Mouse (Mus musculus) intestine, postnatal 0 days (tissue): Measurements from ENCODE around the gene Psmd8. TPM values are rescaled to one million over a fixed set of nuclear protein-coding genes. Genes with fewer than 3 reads are reported as not detected.

Experiments used
- ATAC-seq: fragments of 200-750 bp; cut with Nextera tagmentation; 2 replicates; pipeline ENCODE4 v1.8.0; 2017; ENCODE audit warnings: mild to moderate bottlenecking, moderate TSS enrichment, moderate library complexity
- H3K27ac ChIP-seq: fragments of 300-500 bp; sonication (generic); 2 replicates; pipeline ENCODE4 v1.5.1; 2014; ENCODE audit warnings: mild to moderate bottlenecking, low read depth, low read length, moderate library complexity
- H3K27me3 ChIP-seq: fragments of 300-500 bp; sonication (generic); replicated peaks from 2 replicates; pipeline ENCODE4 v1.6.1; 2014; ENCODE audit warnings: low read length, mixed read lengths; ENCODE audit not compliant: control insufficient read depth, insufficient read depth
- H3K36me3 ChIP-seq: fragments of 300-500 bp; sonication (generic); 2 replicates; pipeline ENCODE4 v1.6.1; 2014; ENCODE audit warnings: mild to moderate bottlenecking, moderate library complexity; ENCODE audit not compliant: control insufficient read depth, insufficient read depth
- H3K4me1 ChIP-seq: fragments of 300-500 bp; sonication (generic); replicated peaks from 2 replicates; pipeline ENCODE4 v1.6.1; 2014; ENCODE audit warnings: antibody characterized with exemption, low read length, mixed read lengths; ENCODE audit not compliant: control insufficient read depth, insufficient read depth
- H3K4me2 ChIP-seq: fragments of 300-500 bp; sonication (generic); replicated peaks from 2 replicates; pipeline ENCODE4 v1.6.1; 2014; ENCODE audit warnings: low read depth, mild to moderate bottlenecking, moderate library complexity
- H3K4me3 ChIP-seq: fragments of 300-500 bp; sonication (generic); 2 replicates; pipeline ENCODE4 v1.5.1; 2014; ENCODE audit warnings: low read depth, low read length
- H3K9ac ChIP-seq: fragments of 300-500 bp; sonication (generic); 2 replicates; pipeline ENCODE4 v1.6.1; 2014; ENCODE audit warnings: mild to moderate bottlenecking, low read depth, low read length
- H3K9me3 ChIP-seq: fragments of 300-500 bp; sonication (generic); 2 replicates; pipeline ENCODE4 v1.6.1; 2016; ENCODE audit warnings: mixed run types; ENCODE audit not compliant: control insufficient read depth
- CTCF ChIP-seq: sonication (generic); IDR thresholded peaks from 2 replicates; pipeline ENCODE4 v1.5.1; 2016; ENCODE audit warnings: low read depth, mild to moderate bottlenecking, control low read depth, antibody characterized with exemption, moderate library complexity
- WGBS: fragments of 180-500 bp; shearing (Covaris S2); extraction: QIAGEN DNeasy Blood & Tissue Kit; methylation state at CpG from one replicate; pipeline ENCODE4 v1.1.7; 2014; 5-methylcytosine and 5-hydroxymethylcytosine counted together
- polyA plus RNA-seq: library from polyadenylated mRNA; unstranded; fragments of >200 nt; fragmentation: Nextera tagmentation; extraction: Ambion mirVana; gene quantifications from 2 replicates; pipeline ENCODE4 v1.2.1, GENCODE M21; 2015

Psmd8 gene
- polyA plus RNA-seq, 1 experiment from 2014 or later = 209 TPM

DNA sequence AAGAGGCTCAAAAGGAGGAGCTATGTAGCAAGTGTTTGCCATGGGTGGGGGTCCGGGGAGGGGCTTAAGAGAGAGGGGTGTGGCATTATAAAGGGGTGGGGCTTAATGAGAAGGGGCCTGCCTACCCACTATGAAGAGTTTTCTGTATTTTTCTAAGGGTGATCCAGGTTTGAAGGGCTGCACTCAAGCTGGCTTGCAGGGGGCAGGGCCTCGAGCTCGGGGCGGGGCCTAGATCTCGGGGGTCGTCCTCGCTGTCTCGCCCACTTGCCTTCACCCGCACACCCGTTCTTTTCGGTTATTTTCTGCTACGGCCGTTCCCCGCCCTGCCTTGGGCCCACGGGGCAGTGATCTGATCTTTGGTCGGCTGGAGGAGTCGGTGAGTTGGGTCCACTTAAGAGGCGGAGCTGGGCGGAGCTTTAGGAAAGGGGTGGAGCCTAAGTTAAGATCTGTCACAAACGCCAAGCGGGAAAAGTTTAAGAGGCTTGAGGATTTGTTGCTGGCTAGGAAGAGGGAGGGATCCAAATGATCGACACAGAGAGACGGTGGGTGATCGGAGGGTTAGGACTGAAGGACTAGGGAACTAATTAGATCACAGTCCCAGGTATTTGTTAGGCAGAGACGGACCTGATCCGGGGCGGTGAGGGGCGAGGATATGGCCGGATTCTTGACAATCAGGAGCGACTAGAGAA is 10.3 kb downstream of the Psmd8 start, which contains the start of the genes Ggn and Spred3:
TSS of gene Ggn (plus strand) at position 145 of the 689 bp plus-strand sequence.
TSS of gene Spred3 (minus strand) at position 346 of the 689 bp plus-strand sequence.
- H3K4me3 ChIP-seq = peak within 1 kb of the TSS; percentile 53
- TF ChIP-seq CTCF = 0 out of 2 replicates have a peak, but pooled peaks have one; percentile 13
- H3K4me1 ChIP-seq = 0 out of 2 replicates have a peak, but pooled peaks cover 4% of the 10 kb centered on the region
- H3K27ac ChIP-seq = no peak within 1 kb of the TSS
- under 1% methylated on average over 30 of the region's 30 CpGs for WGBS
- H3K27me3 ChIP-seq = peaks cover 27% of the 10 kb centered on the region
- H3K9ac ChIP-seq = peak within 1 kb of the TSS; percentile 41
- H3K9me3 ChIP-seq = no peaks in the 10 kb centered on the region
- peak; percentile 64 for ATAC-seq
- peaks cover 27% of the 10 kb centered on the region for H3K36me3 ChIP-seq
- peak within 1 kb of the TSS; percentile 71 for H3K4me2 ChIP-seq

DNA sequence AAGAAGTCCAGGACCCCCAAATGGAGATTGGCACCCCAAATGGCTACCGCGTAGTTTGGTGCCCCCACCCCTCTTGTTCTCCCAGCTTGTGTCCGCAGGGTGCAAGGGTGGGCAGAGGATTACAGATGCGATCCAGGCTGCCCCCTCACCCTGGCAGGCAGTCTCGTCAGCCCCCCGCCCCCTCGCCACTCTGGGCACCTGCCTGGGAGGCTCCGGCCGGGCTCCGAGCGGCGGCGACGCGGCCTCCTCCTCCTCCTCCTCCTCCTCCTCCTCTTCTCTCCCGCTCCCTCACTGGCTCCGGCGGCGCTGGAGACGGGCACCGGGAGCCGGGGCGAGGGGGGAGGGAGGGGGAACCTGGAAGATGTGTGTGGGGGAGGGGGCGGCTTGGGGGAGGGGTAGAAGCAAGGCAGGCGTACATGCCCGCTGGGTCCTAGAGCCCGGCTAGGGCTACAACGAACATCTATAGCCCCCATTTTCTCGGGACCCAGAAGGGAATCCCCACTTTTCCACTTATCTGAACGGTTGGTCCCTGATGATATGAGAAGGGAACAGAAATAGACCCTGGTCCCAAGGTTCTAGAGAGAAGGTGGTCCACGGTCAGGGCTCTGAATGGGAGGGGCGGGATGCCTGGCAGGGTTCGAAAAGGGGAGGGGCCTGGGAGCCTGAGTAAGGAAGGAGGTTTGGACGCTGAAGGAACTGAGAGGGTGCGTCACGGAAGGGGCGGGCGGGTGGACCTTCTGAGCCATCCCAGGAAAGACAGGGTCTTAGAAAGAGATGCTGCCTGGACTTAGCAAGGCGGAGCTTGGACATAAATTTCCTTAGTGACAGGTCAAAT is 11.1 kb downstream of the Psmd8 start:
- Histone ChIP-seq H3K4me3 (peak overlapping the region; percentile 53), H3K9ac (peak overlapping the region; percentile 41; the same call in 1 of the 2 replicates), H3K4me1 (0 out of 2 replicates have a peak, but pooled peaks cover 4% of the 10 kb centered on the region), H3K27me3 (peaks cover 27% of the 10 kb centered on the region), H3K9me3 (no peaks in the 10 kb centered on the region), H3K27ac (no peak overlapping the region), H3K36me3 (peaks cover 20% of the 10 kb centered on the region), H3K4me2 (peak overlapping the region; percentile 71)
- peak; percentile 39 for ATAC-seq
- TF ChIP-seq CTCF = no peak
- under 1% methylated on average over 35 of the region's 39 CpGs for WGBS

GRCm38 (mm10) chr7:29168791-29169230 is 11.7 kb downstream of the Psmd8 start:
- Histone ChIP-seq H3K4me3 (peak overlapping the region; percentile 53), H3K4me1 (0 out of 2 replicates have a peak, but pooled peaks cover 4% of the 10 kb centered on the region), H3K27me3 (peaks cover 27% of the 10 kb centered on the region), H3K4me2 (peak overlapping the region; percentile 71), H3K9me3 (no peaks in the 10 kb centered on the region), H3K27ac (no peak overlapping the region), H3K36me3 (peaks cover 13% of the 10 kb centered on the region), H3K9ac (0 out of 2 replicates have a peak overlapping the region, but pooled peaks have one; percentile 26)
- ATAC-seq = no peak
- WGBS = 1% methylated on average over 14 of the region's 14 CpGs
- no peak for TF ChIP-seq CTCF

DNA sequence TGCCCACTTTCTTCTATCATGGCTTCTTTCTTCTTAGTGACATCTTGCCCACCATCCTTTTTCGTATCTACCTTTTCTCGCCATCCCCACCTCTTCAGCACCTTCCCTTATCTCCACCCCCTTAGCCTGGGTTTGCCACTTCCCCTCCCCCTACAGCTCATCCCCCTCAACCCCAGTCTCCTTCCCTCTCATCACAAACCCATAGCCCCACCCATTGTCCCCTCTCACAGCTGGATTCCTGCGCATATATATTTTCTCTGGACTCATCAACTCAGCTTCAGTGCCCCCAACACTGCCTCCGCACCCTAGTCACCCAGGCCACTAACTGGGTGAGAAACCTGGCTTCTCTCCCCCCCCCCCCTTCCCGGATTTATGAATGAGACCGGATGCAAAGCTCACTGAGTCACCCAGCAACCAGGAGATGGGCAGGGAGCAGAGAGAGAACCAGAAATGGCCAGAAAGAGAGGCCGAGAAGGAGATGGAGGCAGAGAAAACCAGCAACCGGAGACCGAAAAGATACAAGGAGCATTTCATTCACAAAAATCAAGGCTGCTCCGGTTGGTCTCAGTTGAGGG is 12.3 kb downstream of the Psmd8 start:
- Histone ChIP-seq H3K27me3 (peaks cover 27% of the 10 kb centered on the region), H3K36me3 (peaks cover 7% of the 10 kb centered on the region; the same call in 1 of the 2 replicates), H3K27ac (no peak overlapping the region), H3K9me3 (no peaks in the 10 kb centered on the region), H3K9ac (no peak overlapping the region), H3K4me3 (peak overlapping the region; percentile 53), H3K4me2 (peak overlapping the region; percentile 71), H3K4me1 (0 out of 2 replicates have a peak, but pooled peaks cover 4% of the 10 kb centered on the region)
- TF ChIP-seq CTCF = no peak
- no peak for ATAC-seq
- 23% methylated on average over 10 of the region's 10 CpGs for WGBS

DNA sequence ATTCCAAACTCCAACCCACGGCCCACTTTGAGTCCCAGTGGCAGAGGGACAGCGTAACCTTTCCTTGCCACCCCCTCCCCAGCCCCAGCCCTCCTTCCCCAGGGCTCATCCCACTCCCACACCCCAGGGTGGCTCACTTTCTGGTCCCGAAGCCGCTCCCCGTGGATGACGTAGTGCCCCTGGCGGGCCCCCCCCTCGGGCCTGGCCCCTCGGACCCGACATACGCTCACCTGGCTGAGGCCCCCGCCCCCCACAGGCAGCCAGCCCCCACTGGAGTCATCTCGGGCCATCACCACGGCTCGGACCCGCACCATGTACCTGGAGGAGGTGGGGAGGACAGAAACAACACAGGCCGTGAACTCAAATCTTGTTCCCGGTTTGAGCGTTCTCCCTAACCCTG is 12.8 kb downstream of the Psmd8 start:
- H3K4me3 ChIP-seq = no peak overlapping the region
- peaks cover 24% of the 10 kb centered on the region for H3K27me3 ChIP-seq
- H3K9me3 ChIP-seq = no peaks in the 10 kb centered on the region
- H3K27ac ChIP-seq = no peak overlapping the region
- no peak overlapping the region for H3K9ac ChIP-seq
- no peak overlapping the region for H3K4me2 ChIP-seq
- no peak for ATAC-seq
- peaks cover 2% of the 10 kb centered on the region; the same call in 1 of the 2 replicates for H3K36me3 ChIP-seq
- TF ChIP-seq CTCF = no peak
- 40% methylated on average over 19 of the region's 19 CpGs for WGBS
- H3K4me1 ChIP-seq = 0 out of 2 replicates have a peak, but pooled peaks cover 4% of the 10 kb centered on the region
